Mouse (Mus musculus) ES-Bruce4 (cell line): ENCODE data around the gene Cebpa.

ENCODE experiments used
- CTCF ChIP-seq: IDR thresholded peaks from one replicate; pipeline ENCODE4 v1.8.1; 2011; ENCODE audit warnings: low read depth, low read length
- EP300 ChIP-seq: IDR thresholded peaks from 2 replicates; pipeline ENCODE4 v1.6.1; 2011; ENCODE audit warnings: low read depth, low read length; ENCODE audit not compliant: insufficient read depth
- POLR2A ChIP-seq: IDR thresholded peaks from one replicate; pipeline ENCODE4 v1.8.1; 2011; ENCODE audit warnings: low read length; ENCODE audit not compliant: insufficient read depth

GRCm38 (mm10) chr7:35156561-35157477 lies 37.7 kb downstream of the Cebpa start:
- TF ChIP-seq EP300 (no peak), POLR2A (no peak), CTCF (no peak)
